Mouse (Mus musculus) MEL (cell line): ENCODE results near the gene Ripply3. TPM values are rescaled to one million over a fixed set of nuclear protein-coding genes. Genes with fewer than 3 reads are reported as not detected.

Source experiments
- DNase-seq: peaks from one replicate; pipeline ENCODE4 v3.0.0; 2011; ENCODE audit warnings: low read depth, low spot score
- H3K27ac ChIP-seq: 2 replicates; pipeline ENCODE4 v1.5.1; 2012; ENCODE audit warnings: low read depth, mild to moderate bottlenecking, control low read depth, low read length, moderate library complexity; ENCODE audit not compliant: control insufficient read depth
- H3K27me3 ChIP-seq, 2 experiments: fragments of 150-350 bp in 1 of 2; sonication (generic) in 1 of 2; 2 replicates each; pipeline ENCODE4 v1.6.1; 2012; ENCODE audit warnings: low read length in 2 of 2, mild to moderate bottlenecking in 2 of 2, improper control_type of control experiment in 1 of 2, moderate library complexity in 1 of 2; ENCODE audit not compliant: insufficient read depth in 2 of 2, control insufficient read depth in 1 of 2
- H3K36me3 ChIP-seq, 2 experiments: 2 replicates each; pipeline ENCODE4 v1.6.1; 2012 to 2014; ENCODE audit warnings: low read length in 2 of 2, improper control_type of control experiment in 1 of 2, inconsistent platforms in 1 of 2, mild to moderate bottlenecking in 1 of 2; ENCODE audit not compliant: insufficient read depth in 2 of 2, control insufficient read depth in 1 of 2
- H3K4me1 ChIP-seq, 2 experiments: fragments of 150-350 bp in 1 of 2; sonication (generic) in 1 of 2; 2 replicates each; pipeline ENCODE4 v1.6.1; 2012; ENCODE audit warnings: low read length in 2 of 2, improper control_type of control experiment in 1 of 2, mild to moderate bottlenecking in 1 of 2; ENCODE audit not compliant: insufficient read depth in 2 of 2, control insufficient read depth in 1 of 2
- H3K4me3 ChIP-seq, 2 experiments: fragments of 150-350 bp in 1 of 2; sonication (generic) in 1 of 2; 2 replicates each; pipeline ENCODE4 v1.5.1; 2012; ENCODE audit warnings: low read depth in 2 of 2, low read length in 2 of 2, mild to moderate bottlenecking in 2 of 2, moderate library complexity in 2 of 2, control low read depth in 1 of 2, improper control_type of control experiment in 1 of 2; ENCODE audit not compliant: control insufficient read depth in 1 of 2, insufficient read depth in 1 of 2
- H3K79me2 ChIP-seq: 2 replicates; pipeline ENCODE4 v1.6.1; 2012; ENCODE audit warnings: mild to moderate bottlenecking, low read length, moderate library complexity; ENCODE audit not compliant: control insufficient read depth, poor library complexity, insufficient read depth
- H3K9ac ChIP-seq: 2 replicates; pipeline ENCODE4 v1.6.1; 2012; ENCODE audit warnings: low read depth, mild to moderate bottlenecking, control low read depth, low read length, moderate library complexity; ENCODE audit not compliant: control insufficient read depth, poor library complexity, severe bottlenecking
- H3K9me3 ChIP-seq: fragments of 150-350 bp; sonication (generic); replicated peaks from 2 replicates; pipeline ENCODE4 v1.6.1; 2012; ENCODE audit warnings: mild to moderate bottlenecking, low read length, improper control_type of control experiment, moderate library complexity; ENCODE audit not compliant: insufficient read depth
- CHD2 ChIP-seq: IDR thresholded peaks from 2 replicates; pipeline ENCODE4 v1.6.1; 2011; ENCODE audit warnings: low read length, improper control_type of control experiment
- CTCF ChIP-seq, 3 experiments: IDR thresholded peaks in 2 of 3; conservative IDR thresholded peaks in 1 of 3; 2 replicates each; pipeline ENCODE4 v1.5.1; 2011 to 2012; ENCODE audit warnings: low read length in 3 of 3, low read depth in 2 of 3, mild to moderate bottlenecking in 2 of 3, improper control_type of control experiment in 1 of 3, inconsistent platforms in 1 of 3, mixed read lengths in 1 of 3, moderate library complexity in 1 of 3; ENCODE audit not compliant: control insufficient read depth in 1 of 3, insufficient read depth in 1 of 3, poor library complexity in 1 of 3, severe bottlenecking in 1 of 3
- EP300 ChIP-seq, 2 experiments: IDR thresholded peaks; 2 replicates each; pipeline ENCODE4 v1.6.1; 2011; ENCODE audit warnings: improper control_type of control experiment in 2 of 2, low read length in 2 of 2, low read depth in 1 of 2, mild to moderate bottlenecking in 1 of 2
- GABPA ChIP-seq: IDR thresholded peaks from 2 replicates; pipeline ENCODE4 v1.6.1; 2012; ENCODE audit warnings: low read depth, mild to moderate bottlenecking, inconsistent platforms, low read length, improper control_type of control experiment, moderate library complexity
- HCFC1 ChIP-seq: IDR thresholded peaks from 2 replicates; pipeline ENCODE4 v1.6.1; 2012; ENCODE audit warnings: low read depth, mild to moderate bottlenecking, inconsistent platforms, low read length, improper control_type of control experiment, moderate library complexity
- KAT2A ChIP-seq: conservative IDR thresholded peaks from 2 replicates; pipeline ENCODE4 v1.6.1; 2012; ENCODE audit warnings: low read depth, low read length, improper control_type of control experiment, inconsistent platforms
- MAZ ChIP-seq: IDR thresholded peaks from 2 replicates; pipeline ENCODE4 v1.6.1; 2012; ENCODE audit warnings: low read depth, mild to moderate bottlenecking, inconsistent platforms, low read length, improper control_type of control experiment
- MEF2A ChIP-seq: IDR thresholded peaks from 2 replicates; pipeline ENCODE4 v1.6.1; 2014; ENCODE audit warnings: low read depth, mild to moderate bottlenecking, inconsistent platforms, low read length, improper control_type of control experiment; ENCODE audit not compliant: poor library complexity, insufficient replicate concordance, severe bottlenecking; ENCODE audit errors: extremely low read depth
- MYB ChIP-seq: IDR thresholded peaks from 2 replicates; pipeline ENCODE4 v1.6.1; 2011; ENCODE audit warnings: mild to moderate bottlenecking, low read depth, low read length, improper control_type of control experiment
- MYC ChIP-seq: IDR thresholded peaks from 2 replicates; pipeline ENCODE4 v1.6.1; 2011; ENCODE audit warnings: low read depth, mild to moderate bottlenecking, low read length, improper control_type of control experiment, moderate library complexity
- NELFE ChIP-seq: IDR thresholded peaks from 2 replicates; pipeline ENCODE4 v1.6.1; 2011; ENCODE audit warnings: low read depth, low read length, improper control_type of control experiment
- POLR2AphosphoS5 ChIP-seq: IDR thresholded peaks from 2 replicates; pipeline ENCODE4 v1.6.1; 2012; ENCODE audit warnings: low read depth, borderline replicate concordance, mild to moderate bottlenecking, inconsistent platforms, low read length, moderate library complexity, mixed read lengths
- RCOR1 ChIP-seq: IDR thresholded peaks from 2 replicates; pipeline ENCODE4 v1.6.1; 2012; ENCODE audit warnings: low read depth, mild to moderate bottlenecking, inconsistent platforms, low read length, improper control_type of control experiment
- TBP ChIP-seq: IDR thresholded peaks from 2 replicates; pipeline ENCODE4 v1.8.0; 2011; ENCODE audit warnings: low read depth, low read length, improper control_type of control experiment
- TCF12 ChIP-seq: IDR thresholded peaks from 2 replicates; pipeline ENCODE4 v1.6.1; 2014; ENCODE audit warnings: low read depth, mild to moderate bottlenecking, inconsistent platforms, low read length, improper control_type of control experiment, moderate library complexity
- ZKSCAN1 ChIP-seq: IDR thresholded peaks from 2 replicates; pipeline ENCODE4 v1.6.1; 2012; ENCODE audit warnings: low read depth, mild to moderate bottlenecking, inconsistent platforms, low read length, improper control_type of control experiment, moderate library complexity
- polyA plus RNA-seq, 2 experiments: library from polyadenylated mRNA; stranded (reverse) in 1 of 2; unstranded in 1 of 2; fragments of >175 nt in 1 of 2; fragments of >200 nt in 1 of 2; gene quantifications; 2 replicates each; pipeline versions ENCODE4 v1.2.1 to v1.2.4; 2012; ENCODE audit warnings: low replicate concordance in 2 of 2, low read depth in 1 of 2; ENCODE audit not compliant: insufficient read length in 2 of 2, insufficient read depth in 1 of 2, missing spikeins in 1 of 2
- total RNA-seq: library from RNA; depleted of rRNA; stranded (reverse); fragments of 300-350 nt; gene quantifications from 2 replicates; pipeline ENCODE4 v1.2.3, GENCODE M21; 2012; rRNA removed

The Ripply3 gene
- total and polyA plus RNA-seq, 3 experiments, result 0.18 to 0.35 TPM; not detected in 1

DNA sequence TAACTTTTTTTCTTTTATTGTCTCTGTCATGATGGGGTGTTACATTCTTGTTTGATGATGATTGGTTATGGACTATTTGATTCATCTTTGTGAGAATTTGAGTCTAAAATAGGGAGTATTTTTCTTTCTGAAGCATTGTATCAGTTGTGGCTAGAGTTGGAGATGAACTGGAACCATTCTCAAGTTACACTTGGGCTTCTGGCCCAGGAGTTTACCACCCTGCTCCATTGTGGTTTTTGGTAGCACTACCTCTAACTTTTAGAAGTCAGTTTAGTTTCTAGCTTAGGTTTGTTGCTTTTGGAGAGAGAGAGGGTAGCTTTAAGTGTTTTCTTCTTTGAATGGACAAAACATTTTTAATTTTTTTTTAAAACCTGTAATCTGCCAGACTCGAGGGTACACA, 51.2 kb downstream of the Ripply3 start:
- no peaks in the 10 kb centered on the region for H3K9me3 ChIP-seq
- H3K27me3 ChIP-seq, result no peaks in the 10 kb centered on the region
- TF ChIP-seq CHD2 (no peak), RCOR1 (0 out of 2 replicates have a peak, but pooled peaks have one; percentile 6), EP300 (IDR thresholded peaks at IDR 0.05; ENCODE audit: low read depth in 1 of 2, low read length in 2 of 2) (peak; percentile 5 to 37; a peak in 3 of 4 replicates), HCFC1 (0 out of 2 replicates have a peak, but pooled peaks have one; percentile 17)
- peaks cover 0 to 42% of the 10 kb centered on the region in 2 experiments for H3K36me3 ChIP-seq
- peaks cover 57% of the 10 kb centered on the region for H3K79me2 ChIP-seq
- H3K27ac ChIP-seq, result no peak overlapping the region
- peak overlapping the region in 1 of 2 experiments; percentile 20; a peak in 1 of 4 replicates for H3K4me3 ChIP-seq
- H3K4me1 ChIP-seq, result peaks cover 16 to 25% of the 10 kb centered on the region in 2 experiments
- DNase-seq, result peak; percentile 80
- no peak overlapping the region for H3K9ac ChIP-seq

DNA sequence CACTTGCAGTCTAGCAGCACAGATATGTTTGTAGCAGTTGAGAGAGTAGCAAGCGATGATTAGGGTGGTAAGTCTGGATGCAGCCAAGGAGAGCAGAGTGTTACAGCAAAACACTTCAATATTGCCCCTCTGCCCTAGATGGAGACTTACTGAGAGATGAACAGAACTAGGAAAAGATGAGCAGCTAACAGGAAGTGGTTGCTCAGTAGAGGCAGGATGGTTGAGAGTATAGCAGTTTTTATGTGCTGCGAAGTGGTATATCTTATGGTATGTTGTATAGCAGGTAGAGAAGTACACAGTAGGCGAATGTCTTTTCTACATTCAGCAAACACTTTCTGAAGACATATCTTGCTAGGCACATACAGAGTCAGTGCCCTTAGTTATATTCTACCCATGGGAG, 55.1 kb downstream of the Ripply3 start:
- Histone ChIP-seq H3K36me3 (peaks cover 6 to 25% of the 10 kb centered on the region in 2 experiments), H3K4me1 (peaks cover 6 to 18% of the 10 kb centered on the region in 2 experiments), H3K9me3 (no peaks in the 10 kb centered on the region), H3K4me3 (no peak overlapping the region), H3K27ac (no peak overlapping the region), H3K9ac (no peak overlapping the region), H3K79me2 (peaks cover 37% of the 10 kb centered on the region), H3K27me3 (no peaks in the 10 kb centered on the region)
- no peak for DNase-seq
- TF ChIP-seq KAT2A (no peak), POLR2AphosphoS5 (no peak), ZKSCAN1 (no peak), MYC (no peak), MEF2A (no peak), TCF12 (no peak), NELFE (no peak), CTCF (IDR thresholded peaks at IDR 0.05 in 2 of 3, conservative IDR thresholded peaks at IDR 0.05 in 1 of 3; ENCODE audit: control insufficient read depth in 1 of 3, insufficient read depth in 1 of 3, low read depth in 2 of 3, low read length in 3 of 3, poor library complexity in 1 of 3, severe bottlenecking in 1 of 3) (no peak), TBP (no peak), MAZ (no peak), MYB (no peak), GABPA (no peak)

Other genes with a start within 250 kb of the Ripply3 start
- gene Sim2, start 243.5 kb upstream of the Ripply3 start, total RNA-seq, result not detected in 2 replicates
- not detected for gene Sim2, start 243.5 kb upstream of the Ripply3 start, polyA plus RNA-seq
- 2.8 and 3.3 TPM in 2 replicates for gene Hlcs, start 14.8 kb upstream of the Ripply3 start, total RNA-seq
- 1 to 10 TPM in 1 of 2 experiments, not detected in 1; 6.4 TPM for gene Hlcs, start 14.8 kb upstream of the Ripply3 start, polyA plus RNA-seq
- gene Ttc3, start 42.2 kb downstream of the Ripply3 start, total RNA-seq, result 47.5 and 56.9 TPM in 2 replicates
- 100 to 1,000 TPM in 1 of 2 experiments, 10 to 100 TPM in 1; 46.4 to 352 TPM for gene Ttc3, start 42.2 kb downstream of the Ripply3 start, polyA plus RNA-seq
- gene Pigp, start 43.4 kb downstream of the Ripply3 start, total RNA-seq, result 27.1 and 33.9 TPM in 2 replicates
- 10 to 100 TPM in 1 of 2 experiments, not detected in 1; 47.3 TPM for gene Pigp, start 43.4 kb downstream of the Ripply3 start, polyA plus RNA-seq
- 20.9 and 23.2 TPM in 2 replicates for gene Vps26c, start 198.4 kb downstream of the Ripply3 start, total RNA-seq
- 10 to 100 TPM in 1 of 2 experiments, not detected in 1; 23.7 TPM for gene Vps26c, start 198.4 kb downstream of the Ripply3 start, polyA plus RNA-seq
- gene Dyrk1a, start 241.6 kb downstream of the Ripply3 start, total RNA-seq, result 22.6 and 27.5 TPM in 2 replicates
- 100 to 1,000 TPM in 1 of 2 experiments, 10 to 100 TPM in 1; 34.7 to 126 TPM for gene Dyrk1a, start 241.6 kb downstream of the Ripply3 start, polyA plus RNA-seq